Mouse (Mus musculus): Measurements from ENCODE around the gene Mvk.

Mvk gene

DNA sequence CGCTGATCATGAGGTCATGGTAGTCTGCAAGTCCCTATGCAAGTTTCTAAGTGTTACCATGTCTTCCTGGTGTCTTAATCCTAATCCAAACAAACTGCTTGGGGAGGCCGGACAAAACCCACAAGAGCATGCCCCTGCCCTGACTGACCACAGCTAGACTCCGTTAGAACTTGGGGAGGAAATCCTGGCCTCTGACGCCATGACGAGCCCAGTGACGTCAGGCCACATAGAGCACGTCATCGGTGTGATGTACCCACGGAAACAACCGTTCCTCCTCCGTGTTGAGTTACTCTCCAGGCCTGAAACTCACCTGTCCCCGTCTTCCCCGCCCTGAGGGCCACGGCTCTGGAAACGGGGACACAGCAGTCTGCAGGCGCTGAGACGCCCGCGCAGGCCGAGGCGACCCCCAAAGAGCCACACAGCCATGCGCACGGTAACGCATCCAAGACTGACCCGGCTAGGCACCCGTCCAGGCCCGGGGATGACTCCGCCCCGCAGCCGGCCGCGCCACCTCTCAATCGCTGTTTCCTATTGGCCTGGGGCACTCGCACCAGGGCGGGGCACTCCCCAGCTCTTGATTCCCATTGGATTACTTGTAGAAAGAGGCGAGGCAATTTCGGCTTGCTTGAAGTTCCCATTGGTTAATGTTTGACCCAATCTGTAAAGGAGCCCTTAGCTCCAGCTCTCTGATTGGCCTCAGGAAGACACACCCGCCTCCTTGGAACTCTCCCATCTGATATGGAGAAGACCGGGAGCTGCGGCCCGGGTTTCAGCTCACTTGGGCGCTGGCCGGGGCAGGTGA, at the start of gene Mvk, which contains the start of gene Mmab:
TSS of gene Mvk (plus strand) at position 704 of the 802 bp plus-strand sequence.
TSS of gene Mmab (minus strand) at position 495 of the 802 bp plus-strand sequence.
- DNase-seq = peak; percentile 93 to 96

DNA sequence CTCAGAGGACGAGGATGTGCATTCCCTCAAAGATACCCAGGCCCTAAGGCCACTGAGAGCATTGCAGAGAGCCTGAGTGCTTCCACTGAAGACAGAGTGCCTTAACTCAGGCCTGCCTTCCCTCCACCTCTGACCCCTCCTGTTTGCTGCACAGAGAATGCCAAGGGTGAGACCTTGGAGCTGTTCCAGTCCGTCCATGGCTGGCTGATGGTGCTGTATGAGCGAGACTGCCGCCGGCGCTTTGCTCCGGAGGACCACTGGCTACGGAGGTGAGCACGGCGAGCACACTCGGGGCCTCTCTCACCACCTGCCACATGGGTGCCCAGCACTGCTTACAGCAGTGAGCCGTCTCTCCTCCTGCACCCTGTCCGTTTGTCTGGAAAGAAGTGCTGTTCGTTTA, 37.5 kb upstream of the Mvk start:
- DNase-seq = no peak

DNA sequence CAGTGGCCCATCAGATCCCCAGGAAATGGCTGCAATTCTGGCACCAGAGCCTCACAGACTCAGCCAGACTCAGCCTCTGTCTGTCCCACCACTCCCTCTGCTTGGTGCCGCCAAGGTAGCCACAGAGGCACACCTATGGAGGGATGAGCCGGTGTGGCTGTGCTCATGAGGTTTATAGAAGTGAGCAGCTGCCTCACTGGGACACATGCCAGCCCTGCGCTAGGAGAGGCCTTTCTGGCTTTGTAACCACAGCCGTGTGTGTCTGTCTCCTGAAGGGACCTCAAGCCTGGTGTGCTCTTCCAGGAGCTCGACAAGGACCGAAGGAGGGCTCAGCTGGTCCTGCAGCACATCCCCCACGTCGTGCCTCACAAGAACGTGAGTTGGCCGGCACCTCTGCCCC, 36.8 kb upstream of the Mvk start:
- no peak for DNase-seq

DNA sequence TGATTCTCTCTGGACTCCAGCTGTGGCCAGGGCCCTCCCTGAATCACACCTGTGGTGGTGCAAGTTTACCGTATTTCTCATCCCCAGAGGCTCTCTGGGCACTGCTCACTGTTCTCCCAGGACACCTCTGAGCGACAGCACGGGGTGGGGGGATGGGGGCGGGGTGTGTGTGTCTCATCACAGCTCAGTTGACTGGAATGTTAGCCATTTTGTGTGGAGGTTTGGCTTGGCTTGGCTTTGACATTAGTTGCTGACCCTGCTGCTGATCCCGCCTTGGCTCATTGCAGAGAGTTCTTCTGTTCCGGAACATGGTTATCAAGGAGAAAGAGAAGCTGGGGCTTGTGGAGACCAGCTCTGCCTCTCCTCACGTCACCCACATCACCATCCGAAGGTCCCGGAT, 36.3 kb upstream of the Mvk start:
- DNase-seq = no peak

DNA sequence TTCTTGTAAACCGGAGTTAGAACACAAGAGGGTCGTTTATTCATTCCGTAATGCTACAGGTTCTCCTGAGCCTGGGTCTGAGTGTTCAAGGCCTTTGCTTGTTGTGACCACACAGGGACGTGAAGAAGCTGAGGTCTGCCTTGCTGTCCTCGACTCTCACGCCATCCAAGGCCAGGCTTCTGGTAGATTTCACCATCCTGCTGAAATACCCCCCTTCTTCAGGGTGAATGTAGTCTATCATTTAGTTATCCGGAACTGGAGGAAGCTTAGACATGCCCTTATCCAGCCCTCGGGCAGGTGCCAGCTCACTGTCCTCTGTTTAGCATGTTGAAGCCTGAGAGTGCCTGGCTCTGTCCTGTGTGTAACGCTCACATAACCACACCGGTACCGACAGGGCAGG, 35.2 kb upstream of the Mvk start:
- no peak for DNase-seq

DNA sequence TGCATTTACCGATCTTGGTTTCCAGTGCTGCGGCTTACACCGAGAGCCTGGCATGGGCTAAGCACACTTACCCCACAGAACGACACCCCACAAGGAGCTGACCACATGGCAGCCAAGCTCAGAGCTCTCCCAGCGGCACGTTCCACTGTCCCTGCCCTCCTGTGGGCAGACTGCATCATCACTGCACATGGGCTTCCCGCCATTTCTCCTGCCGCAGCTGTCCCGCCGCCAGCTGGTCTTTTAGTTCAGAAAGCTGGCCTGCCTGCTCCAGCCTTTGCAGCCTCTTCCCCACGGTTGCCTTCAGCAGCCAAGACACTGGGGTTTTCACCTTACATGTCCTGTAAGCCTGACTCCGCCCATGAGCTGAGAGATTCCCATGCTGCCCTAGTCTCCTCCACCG, 33.6 kb upstream of the Mvk start:
- no peak for DNase-seq

DNA sequence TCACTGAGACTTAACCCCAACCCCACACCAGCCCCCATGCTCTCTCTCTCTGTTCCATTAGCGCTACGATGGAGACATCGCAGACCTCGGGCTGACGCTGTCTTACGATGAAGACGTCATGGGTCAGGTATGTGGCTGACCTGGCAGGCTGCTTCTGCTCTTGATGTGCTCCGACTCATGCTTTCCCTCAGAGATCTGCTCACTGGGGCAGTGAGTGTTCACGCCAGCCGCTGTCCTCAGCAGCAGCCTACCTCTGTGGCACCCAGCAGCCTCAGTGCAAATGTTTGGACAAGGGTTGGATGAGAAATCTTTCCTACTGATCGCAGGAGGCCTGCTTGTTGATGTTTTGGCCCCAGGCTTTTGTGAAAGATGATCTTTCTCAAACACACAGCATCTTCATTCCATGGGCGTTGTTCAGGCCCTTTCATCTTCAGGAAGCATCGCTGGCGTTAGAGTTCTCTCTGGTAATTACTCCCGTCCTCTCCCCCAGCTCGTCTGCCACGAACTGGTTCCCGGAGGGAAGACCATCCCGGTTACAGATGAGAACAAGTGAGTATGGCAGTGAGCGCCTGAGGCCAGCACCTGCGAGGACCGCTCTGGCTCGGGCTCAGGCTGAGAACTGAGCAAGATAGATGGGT, 31.6 kb upstream of the Mvk start:
- DNase-seq = no peak

DNA sequence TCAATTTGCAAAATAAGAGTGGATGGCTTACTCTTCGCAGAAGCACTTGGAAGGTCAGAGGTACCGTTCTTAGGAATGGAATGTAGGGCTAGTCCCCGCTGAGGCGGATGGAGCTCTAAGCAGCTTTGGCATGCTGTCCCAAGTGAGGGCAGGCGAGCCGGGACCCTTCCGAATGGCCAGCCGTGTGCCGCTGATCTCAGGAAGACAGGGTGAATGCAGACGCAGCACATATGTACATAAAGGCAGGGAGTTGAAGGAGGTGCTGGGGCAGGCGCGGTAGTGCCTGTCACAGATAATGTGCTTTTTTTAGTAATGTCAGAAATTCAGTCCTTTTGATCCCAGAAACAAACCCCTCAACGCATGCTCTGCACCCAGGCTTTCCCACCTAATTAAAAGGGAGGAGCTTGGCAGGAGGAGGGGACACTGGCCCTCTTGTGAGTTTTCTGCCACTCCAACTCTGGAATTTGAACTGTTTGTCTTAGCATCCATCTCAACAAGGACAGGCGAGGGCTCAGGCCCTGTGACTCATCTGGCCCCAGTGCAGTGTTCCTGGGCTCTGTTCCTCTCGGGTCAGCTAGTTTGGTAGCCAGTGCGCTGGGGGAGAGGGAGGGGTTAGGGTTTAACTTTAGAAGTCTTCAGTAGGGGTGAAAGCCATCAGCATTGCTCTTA, 30.9 kb upstream of the Mvk start:
- no peak for DNase-seq

DNA sequence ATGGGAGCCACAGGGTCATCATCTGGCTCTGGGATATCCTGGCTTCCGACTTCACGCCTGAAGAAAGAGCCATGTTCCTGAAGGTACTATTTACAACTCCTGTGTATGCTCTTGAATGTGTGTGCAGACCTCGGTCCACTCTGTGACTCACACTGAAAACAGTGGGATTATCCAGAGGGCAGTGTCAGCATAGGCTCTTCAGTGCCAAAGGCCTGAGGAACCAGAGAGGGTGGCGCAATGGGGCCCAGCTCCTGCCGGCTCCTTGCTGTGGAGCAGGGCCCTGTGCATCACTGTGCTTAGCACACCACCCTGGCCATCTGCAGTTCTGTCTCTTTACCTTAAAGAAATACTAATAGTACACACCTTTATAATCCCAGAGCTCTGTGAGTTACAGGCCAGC, 28.5 kb upstream of the Mvk start:
- DNase-seq = no peak

DNA sequence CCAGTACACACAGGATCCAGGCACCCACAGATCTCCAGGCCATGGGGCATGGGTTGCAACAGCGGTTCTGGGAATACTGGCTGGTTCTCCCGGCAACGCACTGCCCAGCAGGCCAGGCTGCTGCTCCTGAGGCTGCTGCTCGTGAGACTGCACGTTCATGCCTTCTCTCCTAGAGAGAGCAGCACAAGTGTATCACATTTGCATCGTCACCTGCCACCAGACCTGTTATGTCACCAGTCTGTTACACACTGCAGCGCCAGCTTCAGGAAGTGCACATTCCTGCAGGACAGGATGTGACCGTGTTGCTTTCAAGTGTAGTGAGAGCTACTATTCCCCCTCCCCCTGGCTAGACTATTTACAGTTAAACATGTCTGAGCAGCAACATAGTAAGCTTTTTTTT, 27.2 kb upstream of the Mvk start:
- no peak for DNase-seq

DNA sequence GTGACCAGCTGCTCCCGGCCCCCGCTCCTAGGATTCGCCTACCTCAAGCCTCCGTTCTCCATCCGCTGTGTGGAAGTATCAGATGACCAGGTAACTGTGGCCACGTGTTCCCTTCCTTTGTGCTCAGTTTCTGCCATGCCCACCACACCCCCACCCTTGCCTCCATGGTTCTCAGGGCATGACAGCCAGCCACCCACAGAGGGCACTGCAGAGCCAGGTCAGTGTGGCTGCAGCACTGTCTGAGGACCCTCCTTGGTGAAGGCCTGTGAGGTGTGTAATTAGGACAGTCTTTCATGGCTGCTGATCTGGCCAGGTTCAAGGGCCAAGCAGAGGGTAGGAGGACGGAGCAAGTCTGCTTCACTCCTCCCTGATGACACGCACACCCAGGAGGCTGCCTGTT, 25.5 kb upstream of the Mvk start:
- no peak for DNase-seq

DNA sequence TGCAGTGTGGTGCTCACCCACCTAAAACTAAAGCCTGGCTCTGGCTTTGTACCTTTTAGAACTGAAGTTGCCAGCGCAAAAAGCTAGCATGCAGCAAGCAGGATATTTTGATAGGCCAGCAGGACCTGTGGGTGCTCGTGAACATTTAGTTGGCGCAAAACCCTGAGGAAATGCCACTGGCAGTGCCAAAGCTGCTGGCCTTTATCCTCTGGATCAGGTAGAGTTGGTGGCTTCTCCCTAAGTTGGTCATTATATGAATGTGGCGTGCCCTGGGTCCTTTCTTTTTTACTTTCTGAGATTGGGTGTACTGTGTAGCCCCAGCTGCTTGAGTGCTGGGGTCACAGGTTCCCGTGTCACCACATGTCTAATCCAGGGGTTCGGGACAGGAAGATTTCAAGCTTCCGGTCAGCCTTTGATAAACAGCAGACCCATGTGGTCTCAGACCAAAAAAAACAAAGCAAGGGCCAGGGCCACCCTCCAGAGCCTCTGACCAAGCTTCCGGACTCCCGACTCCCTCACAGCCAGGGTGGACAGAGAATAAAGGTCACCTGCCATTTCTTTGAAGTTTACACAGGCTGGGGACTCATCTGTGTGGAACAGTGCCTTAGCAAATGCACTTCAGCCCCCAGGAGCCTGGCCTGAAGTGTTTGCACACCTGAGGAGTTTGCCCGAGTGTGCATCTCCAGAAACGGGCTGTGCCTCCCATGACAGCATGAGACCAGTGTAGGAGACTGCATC, 22.3 kb upstream of the Mvk start:
- no peak for DNase-seq

DNA sequence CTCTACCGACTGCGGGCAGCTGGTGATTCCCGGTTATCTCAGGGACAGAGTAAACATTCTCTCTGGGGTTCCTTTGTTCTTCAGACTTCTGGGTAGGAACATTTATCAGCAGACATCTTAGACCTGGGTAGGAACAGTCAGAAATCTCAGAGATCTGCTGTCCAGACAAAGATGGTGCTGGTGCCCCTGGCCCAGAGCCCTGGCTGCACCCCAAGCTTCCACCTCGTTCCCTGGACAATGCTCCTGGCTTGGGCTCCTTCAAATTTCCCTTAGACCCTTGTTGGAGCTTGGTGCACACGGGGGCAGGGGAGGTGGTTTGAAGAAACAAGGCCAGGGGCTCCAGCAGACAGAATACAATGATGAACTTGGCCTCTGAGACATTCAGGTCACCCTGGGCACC, 21.5 kb upstream of the Mvk start:
- DNase-seq = no peak

DNA sequence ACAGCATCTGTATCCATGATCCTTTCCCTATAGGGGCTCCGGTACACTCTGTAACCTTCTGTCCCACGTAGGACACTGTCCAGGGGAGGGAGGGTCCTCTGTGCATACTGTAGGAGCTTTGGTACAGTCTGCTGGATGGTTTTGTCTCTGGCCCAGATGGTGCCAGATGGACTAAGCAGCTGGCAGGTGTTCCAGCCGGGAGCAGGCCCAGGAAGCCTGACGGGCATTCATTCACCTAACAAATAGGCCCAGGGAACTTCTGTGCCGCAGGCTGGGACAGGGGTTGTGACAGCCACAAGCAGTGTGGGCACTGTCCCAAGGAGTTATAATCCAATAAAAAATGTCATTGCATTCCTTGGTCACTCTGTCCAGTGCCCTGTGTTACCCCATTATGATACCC, 20.1 kb upstream of the Mvk start:
- no peak for DNase-seq

DNA sequence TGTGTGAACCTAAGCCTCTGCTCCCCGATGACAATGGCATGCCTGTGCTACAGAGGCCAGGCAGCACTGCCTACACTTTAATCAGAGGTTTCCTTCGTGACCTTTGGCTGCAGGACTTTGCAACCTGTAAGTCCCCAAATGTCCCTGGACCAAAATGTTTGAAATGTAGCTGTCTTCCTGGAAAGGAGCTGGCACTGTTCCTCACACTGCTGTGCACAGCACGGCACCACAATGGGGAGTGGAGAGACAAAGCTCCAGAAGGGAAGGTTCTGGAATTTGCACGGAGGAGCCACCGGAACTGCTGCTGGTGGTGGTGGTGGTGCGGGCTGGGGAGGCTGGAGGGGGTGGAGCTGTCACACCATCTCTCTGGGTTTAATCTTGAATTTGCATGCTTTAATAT, 17.3 kb upstream of the Mvk start:
- no peak for DNase-seq

DNA sequence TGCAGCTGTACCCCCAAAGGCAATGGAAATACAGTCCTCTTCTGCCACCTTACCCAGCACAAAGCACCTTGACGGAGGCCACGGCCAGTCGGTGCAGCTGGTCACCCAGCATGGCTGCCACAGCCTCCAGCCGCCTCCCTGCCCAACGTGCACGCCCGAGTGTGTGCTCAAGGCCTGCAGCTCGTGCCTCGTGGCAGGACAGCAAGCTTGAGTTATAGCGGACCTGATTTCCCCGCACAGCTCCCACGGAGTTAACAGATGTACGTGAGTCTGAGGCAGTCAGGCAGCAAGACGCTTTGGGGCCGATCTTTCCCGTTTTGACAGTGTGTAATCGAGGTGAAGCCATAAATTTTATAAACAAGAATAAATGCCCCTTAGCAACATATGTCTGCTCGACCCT, 15.4 kb upstream of the Mvk start:
- DNase-seq = no peak

DNA sequence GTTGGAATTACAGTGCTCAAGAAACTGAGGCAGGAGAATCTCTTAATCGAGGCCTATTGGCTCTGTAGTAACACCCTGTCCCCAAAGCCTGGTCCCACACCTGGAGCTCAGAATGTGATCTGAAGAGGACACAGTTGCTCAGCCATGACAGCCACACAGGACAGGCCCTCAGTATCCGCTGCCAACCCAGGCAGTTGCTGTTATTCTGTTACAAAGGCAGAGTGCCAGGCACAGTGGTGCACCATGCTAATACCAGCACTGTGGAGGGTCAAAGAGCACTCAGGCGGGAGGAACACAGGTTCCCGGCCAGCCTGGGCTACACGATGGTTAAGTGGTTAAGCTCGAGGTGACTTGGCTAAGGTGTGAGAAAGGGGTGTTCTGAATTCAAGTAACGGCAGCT, 14.3 kb upstream of the Mvk start:
- DNase-seq = no peak

DNA sequence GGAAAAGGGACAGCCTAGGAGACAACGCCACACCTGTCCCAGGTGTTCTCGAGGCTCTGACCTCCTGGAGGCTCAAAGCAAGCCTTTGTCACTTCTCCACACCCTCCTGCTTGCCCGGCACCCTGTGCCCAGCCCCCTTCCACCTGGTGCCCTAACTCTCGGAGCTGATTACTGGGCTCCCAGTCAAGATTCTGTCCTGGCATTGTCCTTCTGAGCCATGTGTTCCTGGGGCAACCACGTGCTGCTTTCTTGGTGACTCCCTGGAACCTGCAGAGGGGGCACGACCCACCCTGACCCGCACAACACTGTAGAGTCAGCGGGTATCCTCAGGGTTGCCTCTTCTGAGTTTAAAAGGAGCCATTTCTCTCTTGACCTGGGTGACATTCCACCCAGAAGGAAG, 9.7 kb upstream of the Mvk start:
- DNase-seq = no peak

DNA sequence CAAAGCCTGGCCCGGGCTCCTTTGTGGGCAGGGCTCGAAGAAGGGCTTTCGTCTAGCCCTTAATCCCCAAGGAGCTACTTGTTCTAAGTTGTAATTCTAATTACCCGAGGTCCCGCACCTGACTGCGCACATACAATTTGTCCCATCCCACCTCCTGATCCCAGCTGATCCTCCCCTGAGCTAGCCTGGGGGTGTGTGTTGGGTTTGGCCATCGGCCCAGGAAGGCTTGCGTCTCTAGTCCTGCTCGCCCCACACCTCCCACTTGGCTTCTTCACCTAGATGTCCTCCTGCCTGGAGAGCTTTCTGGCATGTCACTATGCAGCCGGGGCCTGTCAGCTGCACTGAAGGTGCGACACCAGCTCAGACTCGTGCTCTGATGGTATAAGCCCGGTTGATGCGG, 8.5 kb upstream of the Mvk start:
- DNase-seq = no peak

DNA sequence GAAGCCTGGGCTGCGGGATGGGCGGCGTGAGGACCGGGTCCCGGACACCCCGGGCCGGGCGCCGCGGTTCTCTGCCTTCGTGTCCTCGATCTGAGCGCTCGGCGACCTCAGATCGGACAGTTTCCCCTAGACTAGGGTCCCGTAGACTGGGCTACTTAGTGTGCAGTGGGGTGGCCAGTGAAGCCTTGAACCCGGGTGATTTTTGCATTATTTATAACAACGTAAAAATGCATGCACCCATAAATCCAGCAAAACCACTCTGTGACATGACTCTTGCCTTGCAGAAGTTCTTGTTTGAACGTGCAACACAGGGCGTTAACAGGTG, 261 bp downstream of the Mvk start:
- DNase-seq = no peak

DNA sequence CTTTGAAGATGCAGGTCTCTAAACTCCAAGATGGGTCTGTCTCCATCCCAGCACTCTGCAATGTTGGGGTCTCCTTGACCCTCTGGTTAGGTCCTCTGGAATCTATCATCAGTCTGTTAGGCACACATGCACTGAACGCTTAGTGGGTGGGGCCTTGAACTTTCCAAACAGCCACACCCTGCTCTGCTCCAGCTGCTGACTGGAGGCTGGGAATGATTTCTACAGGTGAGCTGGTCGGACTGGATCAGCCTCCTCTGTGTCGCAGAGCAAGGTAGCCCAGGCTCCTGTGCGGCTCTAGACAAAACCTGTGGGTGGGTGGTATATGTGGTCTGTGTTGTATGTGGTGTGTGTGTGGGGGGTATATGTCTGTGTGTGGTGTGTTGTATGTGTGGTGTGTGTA, 4.9 kb downstream of the Mvk start:
- no peak for DNase-seq

DNA sequence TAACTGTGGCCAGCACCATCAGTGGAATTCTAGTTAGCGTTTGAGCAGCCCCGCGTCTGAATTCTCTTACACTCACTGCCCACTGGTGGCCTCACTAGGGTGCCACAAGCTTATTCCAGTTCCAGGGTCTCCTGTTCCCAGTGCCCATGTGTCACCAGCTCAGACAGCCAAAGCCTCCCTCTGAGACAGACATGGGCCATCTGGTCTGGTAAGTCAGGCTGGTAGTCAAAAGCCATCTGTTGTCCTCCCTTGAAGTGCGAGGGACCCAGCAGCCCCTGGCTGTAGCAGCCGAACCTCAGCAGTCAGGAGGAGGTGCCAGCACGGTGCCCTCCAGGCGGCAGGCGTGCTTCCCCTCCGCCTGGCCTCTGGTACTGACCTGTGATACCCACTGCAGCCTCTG, 12.2 kb downstream of the Mvk start:
- DNase-seq = no peak

DNA sequence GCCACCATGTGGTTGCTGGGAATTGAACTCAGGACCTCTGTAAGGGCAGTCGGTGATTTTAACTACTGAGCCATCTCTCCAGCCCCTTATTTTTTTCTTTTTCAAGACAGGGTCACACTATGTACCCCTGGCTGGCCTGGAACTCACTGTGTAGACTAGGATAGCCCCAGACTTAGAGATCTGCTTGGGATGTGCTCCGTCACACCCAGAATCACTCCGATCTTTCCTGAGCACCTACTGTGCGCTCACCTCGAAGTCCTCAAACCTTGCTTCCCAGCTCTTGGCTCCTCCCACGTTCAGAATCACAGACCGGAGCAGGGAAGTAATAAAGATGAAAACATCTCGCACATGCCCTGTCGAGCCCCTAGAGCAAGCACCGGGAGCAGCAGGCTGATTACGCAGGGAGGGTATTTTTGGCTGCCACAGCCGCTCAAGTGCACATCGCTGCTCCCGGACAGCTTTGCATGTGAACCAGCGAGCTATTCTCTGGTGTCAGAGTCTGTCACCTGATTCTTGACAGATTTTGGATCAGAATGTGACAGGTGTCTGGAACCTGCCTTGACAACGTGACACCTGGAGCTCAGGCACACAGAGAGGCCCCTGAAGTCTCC, 13.0 kb downstream of the Mvk start:
- no peak for DNase-seq
